Mouse (Mus musculus) olfactory bulb, adult 2 months (tissue): ENCODE results near the gene Hacd3.

Experiments
- CTCF ChIP-seq: fragments of 200-500 bp; IDR thresholded peaks from 2 replicates; pipeline ENCODE4 v1.5.1; 2012; ENCODE audit warnings: low read depth, mild to moderate bottlenecking, low read length, moderate library complexity; ENCODE audit not compliant: insufficient read depth
- POLR2A ChIP-seq: fragments of 200-500 bp; IDR thresholded peaks from 2 replicates; pipeline ENCODE4 v1.6.1; 2012; ENCODE audit warnings: mild to moderate bottlenecking, low read depth, low read length, moderate library complexity; ENCODE audit not compliant: insufficient read depth

- TF ChIP-seq POLR2A (no peak), CTCF (no peak)
Observed at GRCm38 (mm10) chr9:64980548-64980947, 40.9 kb downstream of the Hacd3 start.
